Mouse (Mus musculus) adrenal gland, adult (tissue): Measurements from ENCODE around the gene Capn7.

Experiments
- DNase-seq, 2 experiments: peaks; one replicate each; pipeline ENCODE4 v3.0.0; 2022 to 2023; ENCODE audit warnings: low spot score in 1 of 2; ENCODE audit not compliant: inconsistent age in 2 of 2

Capn7 gene

GRCm38 (mm10) chr14:31364589-31364988 is 28.2 kb downstream of the Capn7 start:
- no peak for DNase-seq

GRCm38 (mm10) chr14:31365350-31365749 is 28.9 kb downstream of the Capn7 start:
- peak; percentile 70 to 90 for DNase-seq

- DNase-seq, result no peak
Observed at GRCm38 (mm10) chr14:31367951-31368350, 31.5 kb downstream of the Capn7 start.

GRCm38 (mm10) chr14:31369377-31369776 is 32.9 kb downstream of the Capn7 start:
- DNase-seq, result no peak

- DNase-seq, result no peak
Observed at GRCm38 (mm10) chr14:31374390-31374789, 38.0 kb downstream of the Capn7 start.

- no peak for DNase-seq
Observed at GRCm38 (mm10) chr14:31376331-31376730, 39.9 kb downstream of the Capn7 start.

- DNase-seq, result peak; percentile 15 to 49
Observed at GRCm38 (mm10) chr14:31382276-31382675, 45.8 kb downstream of the Capn7 start.

- peak in 1 of 2 experiments; percentile 7 for DNase-seq
Observed at GRCm38 (mm10) chr14:31383470-31384050, 47.1 kb downstream of the Capn7 start.

- DNase-seq, result peak; percentile 84 to 95
Observed at GRCm38 (mm10) chr14:31384366-31385323, 48.2 kb downstream of the Capn7 start.

- DNase-seq, result peak in 1 of 2 experiments; percentile 29
Observed at GRCm38 (mm10) chr14:31385406-31385805, 49.0 kb downstream of the Capn7 start.

GRCm38 (mm10) chr14:31385977-31386697 is 49.7 kb downstream of the Capn7 start:
- DNase-seq, result peak; percentile 90 to 96

- DNase-seq, result peak; percentile 40 to 68
Observed at GRCm38 (mm10) chr14:31387301-31387981, 51.0 kb downstream of the Capn7 start.

GRCm38 (mm10) chr14:31388086-31388872 is 51.8 kb downstream of the Capn7 start:
- peak; percentile 11 to 53 for DNase-seq

GRCm38 (mm10) chr14:31389421-31390147 is 53.1 kb downstream of the Capn7 start:
- peak; percentile 9 to 34 for DNase-seq

- DNase-seq, result peak; percentile 10 to 57
Observed at GRCm38 (mm10) chr14:31392300-31392699, 55.9 kb downstream of the Capn7 start.

GRCm38 (mm10) chr14:31392873-31393545 is 56.6 kb downstream of the Capn7 start:
- peak in 1 of 2 experiments; percentile 65 for DNase-seq

GRCm38 (mm10) chr14:31393546-31393890 is 57.1 kb downstream of the Capn7 start:
- no peak for DNase-seq

- peak; percentile 84 to 86 for DNase-seq
Observed at GRCm38 (mm10) chr14:31393936-31394630, 57.6 kb downstream of the Capn7 start.
